Mouse (Mus musculus): Measurements from ENCODE around the gene Lyg1. TPM values are rescaled to one million over a fixed set of nuclear protein-coding genes. Genes with fewer than 3 reads are reported as not detected.
"Not testable (repeated sequence)": the region's sequence is repeated elsewhere in the genome, so short reads cannot be mapped to it uniquely, and the experiment has no call there.

Gene Lyg1
- total RNA-seq, 2 experiments from 2014 or later: not detected

GRCm38 (mm10) chr1:37985764-37986323, 28.3 kb upstream of the Lyg1 start:
- no peak overlapping the region for H3K4me3 ChIP-seq
- intact Hi-C loops (cut with DNase I): loop anchor here (1.0 kb wide), 1 partner anchor 83 kb away; no protein-coding TSS in a partner anchor

GRCm38 (mm10) chr1:37984326-37984725, 26.8 kb upstream of the Lyg1 start:
- no peak for TF ChIP-seq CTCF (IDR thresholded peaks at IDR 0.05)
- no peak overlapping the region for H3K27ac ChIP-seq
- intact Hi-C loops (cut with DNase I): no loop called here
- DNase-seq (ENCODE audit: extremely low spot score in 1 of 2, low spot score in 2 of 2): no peak
- no peak overlapping the region for H3K4me3 ChIP-seq

More at GRCm38 (mm10) chr1:37985764-37986323, 28.3 kb upstream of the Lyg1 start:
- DNase-seq (ENCODE audit: extremely low spot score in 1 of 2, low spot score in 2 of 2): peak; percentile 24 to 30
- peak; percentile 83 for TF ChIP-seq CTCF (IDR thresholded peaks at IDR 0.05)
- no peak overlapping the region for H3K27ac ChIP-seq

GRCm38 (mm10) chr1:37977303-37977702, 19.7 kb upstream of the Lyg1 start:
- Histone ChIP-seq H3K27ac (no peak overlapping the region), H3K4me3 (no peak overlapping the region)
- intact Hi-C loops (cut with DNase I): no loop called here
- DNase-seq (ENCODE audit: extremely low spot score in 1 of 2, low spot score in 2 of 2): no peak
- no peak for TF ChIP-seq CTCF (IDR thresholded peaks at IDR 0.05)

GRCm38 (mm10) chr1:37976666-37977065, 19.1 kb upstream of the Lyg1 start:
- DNase-seq (ENCODE audit: extremely low spot score in 1 of 2, low spot score in 2 of 2); H3K27ac ChIP-seq; H3K4me3 ChIP-seq; intact Hi-C loops (cut with DNase I): not testable (repeated sequence)

GRCm38 (mm10) chr1:37971520-37971919, 14.0 kb upstream of the Lyg1 start:
- Histone ChIP-seq H3K4me3 (no peak overlapping the region), H3K27ac (no peak overlapping the region)
- no peak for TF ChIP-seq CTCF (IDR thresholded peaks at IDR 0.05)
- DNase-seq (ENCODE audit: extremely low spot score in 1 of 2, low spot score in 2 of 2): no peak
- intact Hi-C loops (cut with DNase I): no loop called here

GRCm38 (mm10) chr1:37968746-37969145, 11.2 kb upstream of the Lyg1 start:
- Histone ChIP-seq H3K4me3 (no peak overlapping the region), H3K27ac (no peak overlapping the region)
- no peak for DNase-seq (ENCODE audit: extremely low spot score in 1 of 2, low spot score in 2 of 2)
- TF ChIP-seq CTCF (IDR thresholded peaks at IDR 0.05): no peak
- intact Hi-C loops (cut with DNase I): loop anchor here (5.0 kb wide), 1 partner anchor 46 kb away; no protein-coding TSS in a partner anchor

GRCm38 (mm10) chr1:37965571-37965970, 8.0 kb upstream of the Lyg1 start:
- no peak for TF ChIP-seq CTCF (IDR thresholded peaks at IDR 0.05)
- intact Hi-C loops (cut with DNase I): loop anchor here (5.0 kb wide), 1 partner anchor 43 kb away; no protein-coding TSS in a partner anchor
- DNase-seq (ENCODE audit: extremely low spot score in 1 of 2, low spot score in 2 of 2): no peak
- Histone ChIP-seq H3K4me3 (no peak overlapping the region), H3K27ac (no peak overlapping the region)

- H3K4me3 ChIP-seq: no peak overlapping the region
- intact Hi-C loops (cut with DNase I): no loop called here
- no peak for TF ChIP-seq CTCF (IDR thresholded peaks at IDR 0.05)
- DNase-seq (ENCODE audit: extremely low spot score in 1 of 2, low spot score in 2 of 2): peak; percentile 12 to 16
- H3K27ac ChIP-seq: no peak overlapping the region
Observed at GRCm38 (mm10) chr1:37959486-37959885, 1.9 kb upstream of the Lyg1 start.

GRCm38 (mm10) chr1:37958516-37958915, 957 bp upstream of the Lyg1 start:
- intact Hi-C loops (cut with DNase I): no loop called here
- no peak for TF ChIP-seq CTCF (IDR thresholded peaks at IDR 0.05)
- Histone ChIP-seq H3K4me3 (no peak overlapping the region), H3K27ac (no peak overlapping the region)
- DNase-seq (ENCODE audit: extremely low spot score in 1 of 2, low spot score in 2 of 2): no peak

- intact Hi-C loops (cut with DNase I): no loop called here
- TF ChIP-seq CTCF (IDR thresholded peaks at IDR 0.05): no peak
- DNase-seq (ENCODE audit: extremely low spot score in 1 of 2, low spot score in 2 of 2): no peak
- Histone ChIP-seq H3K27ac (no peak overlapping the region), H3K4me3 (no peak overlapping the region)
Observed at GRCm38 (mm10) chr1:37956690-37957431, 698 bp downstream of the Lyg1 start.

- intact Hi-C loops (cut with DNase I): no loop called here
- Histone ChIP-seq H3K27ac (no peak overlapping the region), H3K4me3 (no peak overlapping the region)
- DNase-seq (ENCODE audit: extremely low spot score in 1 of 2, low spot score in 2 of 2): no peak
- TF ChIP-seq CTCF (IDR thresholded peaks at IDR 0.05): no peak
Observed at GRCm38 (mm10) chr1:37955251-37955650, 2.3 kb downstream of the Lyg1 start.

GRCm38 (mm10) chr1:37954786-37955185, 2.8 kb downstream of the Lyg1 start:
- intact Hi-C loops (cut with DNase I): no loop called here
- no peak for DNase-seq (ENCODE audit: extremely low spot score in 1 of 2, low spot score in 2 of 2)
- Histone ChIP-seq H3K4me3 (no peak overlapping the region), H3K27ac (no peak overlapping the region)
- no peak for TF ChIP-seq CTCF (IDR thresholded peaks at IDR 0.05)

- intact Hi-C loops (cut with DNase I): no loop called here
- TF ChIP-seq CTCF (IDR thresholded peaks at IDR 0.05): no peak
- no peak for DNase-seq (ENCODE audit: extremely low spot score in 1 of 2, low spot score in 2 of 2)
- H3K4me3 ChIP-seq: no peak overlapping the region
- no peak overlapping the region for H3K27ac ChIP-seq
Observed at GRCm38 (mm10) chr1:37948906-37949305, 8.7 kb downstream of the Lyg1 start.

All from left cerebral cortex, adult 2 months (tissue).